Mouse (Mus musculus) midbrain, embryonic 11.5 days (tissue): Measurements from ENCODE around the gene Cxxc4. TPM values are rescaled to one million over a fixed set of nuclear protein-coding genes. Genes with fewer than 3 reads are reported as not detected.

ENCODE experiments used
- ATAC-seq: fragments of 200-750 bp; cut with Nextera tagmentation; 2 replicates; pipeline ENCODE4 v1.8.0; 2017; ENCODE audit warnings: moderate TSS enrichment, moderate library complexity; ENCODE audit not compliant: low FRiP score
- DNase-seq: peaks from one replicate; pipeline ENCODE4 v3.0.0; 2015; ENCODE audit warnings: low spot score; ENCODE audit errors: missing footprints
- H3K27ac ChIP-seq: fragments of 300-500 bp; sonication (generic); 2 replicates; pipeline ENCODE4 v1.5.1; 2014; ENCODE audit warnings: low read depth, low read length
- H3K27me3 ChIP-seq: fragments of 300-500 bp; sonication (generic); 2 replicates; pipeline ENCODE4 v1.6.1; 2014; ENCODE audit warnings: mild to moderate bottlenecking, low read length, moderate library complexity, mixed read lengths; ENCODE audit not compliant: control insufficient read depth, insufficient read depth
- H3K36me3 ChIP-seq: fragments of 300-500 bp; sonication (generic); 2 replicates; pipeline ENCODE4 v1.6.1; 2014; ENCODE audit warnings: mild to moderate bottlenecking, low read length, moderate library complexity, mixed read lengths; ENCODE audit not compliant: control insufficient read depth, insufficient read depth
- H3K4me1 ChIP-seq: fragments of 300-500 bp; sonication (generic); 2 replicates; pipeline ENCODE4 v1.6.1; 2014; ENCODE audit warnings: low read length; ENCODE audit not compliant: control insufficient read depth, insufficient read depth
- H3K4me2 ChIP-seq: fragments of 300-500 bp; sonication (generic); 2 replicates; pipeline ENCODE4 v1.6.1; 2014; ENCODE audit warnings: mild to moderate bottlenecking, moderate library complexity
- H3K4me3 ChIP-seq: fragments of 300-500 bp; sonication (generic); 2 replicates; pipeline ENCODE4 v1.5.1; 2014; ENCODE audit warnings: low read depth, low read length
- H3K9ac ChIP-seq: fragments of 300-500 bp; sonication (generic); 2 replicates; pipeline ENCODE4 v1.6.1; 2014; ENCODE audit warnings: low read length
- H3K9me3 ChIP-seq: fragments of 300-500 bp; sonication (generic); 2 replicates; pipeline ENCODE4 v1.6.1; 2016; ENCODE audit warnings: low read length; ENCODE audit not compliant: control insufficient read depth
- WGBS: fragments of 180-500 bp; shearing (Covaris S2); extraction: QIAGEN DNeasy Blood & Tissue Kit; methylation state at CpG from one replicate; pipeline ENCODE4 v1.1.7; 2014; 5-methylcytosine and 5-hydroxymethylcytosine counted together
- microRNA counts: library from miRNA; unstranded; fragments of <30 nt; microRNA quantifications from one replicate; lab custom pipeline; 2015
- microRNA-seq: library from miRNA; unstranded; fragments of <30 nt; microRNA quantifications from one replicate; pipeline ENCODE4, GENCODE M21; 2017
- polyA plus RNA-seq: library from polyadenylated mRNA; unstranded; fragments of >200 nt; fragmentation: Nextera tagmentation; extraction: Ambion mirVana; gene quantifications from 2 replicates; pipeline ENCODE4 v1.2.1, GENCODE M21; 2014

The Cxxc4 gene
- polyA plus RNA-seq, 1 experiment from 2014 or later = 35.6 TPM

GRCm38 (mm10) chr3:134302681-134303491 lies 66.6 kb downstream of the Cxxc4 start:
- peak; percentile 93 for ATAC-seq
- Histone ChIP-seq H3K27ac (peak overlapping the region; percentile 84), H3K36me3 (no peaks in the 10 kb centered on the region), H3K27me3 (no peaks in the 10 kb centered on the region), H3K4me2 (peak overlapping the region; percentile 46), H3K4me3 (peak overlapping the region; percentile 24), H3K9ac (peak overlapping the region; percentile 24; the same call in 1 of the 2 replicates), H3K9me3 (no peaks in the 10 kb centered on the region), H3K4me1 (peaks cover 52% of the 10 kb centered on the region)
- 10% methylated on average over 21 of the region's 21 CpGs for WGBS
- DNase-seq = peak; percentile 95

DNA sequence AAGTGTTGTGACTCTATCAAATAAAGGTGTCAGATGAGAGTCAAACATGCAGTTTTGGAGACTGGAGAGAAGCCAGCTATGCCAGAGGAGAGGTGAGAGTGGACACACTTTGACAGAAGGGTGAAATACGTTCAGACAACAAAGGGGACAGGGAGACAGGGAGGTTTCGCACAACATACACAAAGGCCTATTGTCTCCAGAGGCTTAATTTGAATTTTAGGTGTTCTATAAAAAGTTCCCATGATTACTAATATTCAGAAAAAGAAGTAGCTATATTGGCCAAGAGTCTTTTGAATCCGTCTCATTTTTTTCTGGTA lies 67.2 kb downstream of the Cxxc4 start:
- no peaks in the 10 kb centered on the region for H3K27me3 ChIP-seq
- H3K4me3 ChIP-seq = peak overlapping the region; percentile 24
- DNase-seq = peak; percentile 92
- peak overlapping the region; percentile 84 for H3K27ac ChIP-seq
- H3K9ac ChIP-seq = peak overlapping the region; percentile 24; the same call in 1 of the 2 replicates
- ATAC-seq = peak; percentile 81
- no peaks in the 10 kb centered on the region for H3K9me3 ChIP-seq
- WGBS = 10% methylated on average over 3 of the region's 3 CpGs
- peak overlapping the region; percentile 46 for H3K4me2 ChIP-seq
- H3K4me1 ChIP-seq = peaks cover 54% of the 10 kb centered on the region
- H3K36me3 ChIP-seq = no peaks in the 10 kb centered on the region

- Histone ChIP-seq H3K9me3 (no peaks in the 10 kb centered on the region), H3K36me3 (no peaks in the 10 kb centered on the region), H3K4me3 (no peak overlapping the region), H3K4me2 (peak overlapping the region; percentile 26; the same call in 1 of the 2 replicates), H3K27ac (peak overlapping the region; percentile 85), H3K4me1 (peaks cover 50% of the 10 kb centered on the region), H3K9ac (peak overlapping the region; percentile 34; the same call in 1 of the 2 replicates), H3K27me3 (no peaks in the 10 kb centered on the region)
- ATAC-seq (peak; percentile 27), DNase-seq (peak; percentile 93)
- 7% methylated on average over 4 of the region's 4 CpGs for WGBS
Observed at GRCm38 (mm10) chr3:134306507-134306906, 70.2 kb downstream of the Cxxc4 start.

DNA sequence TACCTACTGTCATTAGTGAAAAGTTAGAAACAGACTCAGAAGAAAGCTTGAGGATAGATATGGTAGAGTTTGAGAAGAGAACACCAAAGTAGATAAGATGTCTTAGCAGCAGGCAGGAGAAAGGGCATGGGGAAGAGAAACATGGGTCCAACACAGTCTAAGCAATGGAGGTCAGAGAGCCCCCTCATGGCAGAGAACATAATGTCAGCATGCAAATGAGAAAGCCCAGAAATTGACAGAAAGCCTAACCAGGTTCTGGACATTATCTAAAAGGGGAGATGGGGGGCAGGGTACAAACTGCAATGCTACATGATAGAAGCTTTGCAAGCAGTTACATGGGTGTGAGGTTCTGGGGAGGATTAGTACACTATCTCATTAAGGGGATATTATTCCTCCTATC lies 71.5 kb downstream of the Cxxc4 start:
- Histone ChIP-seq H3K27me3 (no peaks in the 10 kb centered on the region), H3K4me1 (peaks cover 43% of the 10 kb centered on the region), H3K4me2 (no peak overlapping the region), H3K9me3 (no peaks in the 10 kb centered on the region), H3K36me3 (no peaks in the 10 kb centered on the region), H3K4me3 (no peak overlapping the region), H3K9ac (no peak overlapping the region), H3K27ac (no peak overlapping the region)
- peak; percentile 78 for DNase-seq
- no peak for ATAC-seq

MicroRNAs encoded within 50 kb of the gene (microRNA counts, 519-probe panel; counts per million panel counts)
- microRNA mmu-miR-1895 (lab: Ali Mortazavi, UCI) = not detected

Small RNA genes lying within 50 kb of the gene (microRNA-seq; reads per million reads assigned to microRNA genes)
- not detected for gene Mir1895
